Mouse (Mus musculus): Measurements from ENCODE around the gene Cacng4. TPM values are rescaled to one million over a fixed set of nuclear protein-coding genes. Genes with fewer than 3 reads are reported as not detected.

The Cacng4 gene
- polyA plus RNA-seq, 1 experiment from 2014 or later: 30.0 TPM

- Histone ChIP-seq H3K27ac (ENCODE audit: low read depth, low read length) (no peak overlapping the region), H3K4me1 (ENCODE audit: control insufficient read depth, insufficient read depth, low read length) (no peaks in the 10 kb centered on the region), H3K9me3 (ENCODE audit: control insufficient read depth, low read length) (no peaks in the 10 kb centered on the region), H3K9ac (ENCODE audit: low read length) (no peak overlapping the region), H3K27me3 (ENCODE audit: control insufficient read depth, insufficient read depth, low read length) (no peaks in the 10 kb centered on the region), H3K36me3 (ENCODE audit: control insufficient read depth, insufficient read depth, low read length) (peaks cover 4% of the 10 kb centered on the region), H3K4me3 (ENCODE audit: low read depth, low read length) (no peak overlapping the region), H3K4me2 (ENCODE audit: low read depth) (no peak overlapping the region)
- DNase-seq (ENCODE audit: low spot score) (no peak), ATAC-seq (ENCODE audit: insufficient read depth, low FRiP score, low TSS enrichment) (no peak)
- 83% methylated on average over 6 of the region's 6 CpGs for WGBS
These were observed 56.5 kb downstream of the Cacng4 start for GRCm38 (mm10) chr11:107737886-107738285.

- 86% methylated on average over 7 of the region's 7 CpGs for WGBS
- Histone ChIP-seq H3K4me3 (ENCODE audit: low read depth, low read length) (no peak overlapping the region), H3K9ac (ENCODE audit: low read length) (no peak overlapping the region), H3K27ac (ENCODE audit: low read depth, low read length) (no peak overlapping the region), H3K9me3 (ENCODE audit: control insufficient read depth, low read length) (no peaks in the 10 kb centered on the region), H3K4me1 (ENCODE audit: control insufficient read depth, insufficient read depth, low read length) (no peaks in the 10 kb centered on the region), H3K36me3 (ENCODE audit: control insufficient read depth, insufficient read depth, low read length) (peaks cover 4% of the 10 kb centered on the region), H3K4me2 (ENCODE audit: low read depth) (no peak overlapping the region), H3K27me3 (ENCODE audit: control insufficient read depth, insufficient read depth, low read length) (no peaks in the 10 kb centered on the region)
- ATAC-seq (ENCODE audit: insufficient read depth, low FRiP score, low TSS enrichment) (no peak), DNase-seq (ENCODE audit: low spot score) (no peak)
These were observed 60.2 kb downstream of the Cacng4 start for GRCm38 (mm10) chr11:107734133-107734532.

- Histone ChIP-seq H3K4me3 (ENCODE audit: low read depth, low read length) (no peak overlapping the region), H3K4me1 (ENCODE audit: control insufficient read depth, insufficient read depth, low read length) (no peaks in the 10 kb centered on the region), H3K9ac (ENCODE audit: low read length) (no peak overlapping the region), H3K27me3 (ENCODE audit: control insufficient read depth, insufficient read depth, low read length) (no peaks in the 10 kb centered on the region), H3K36me3 (ENCODE audit: control insufficient read depth, insufficient read depth, low read length) (peaks cover 4% of the 10 kb centered on the region), H3K9me3 (ENCODE audit: control insufficient read depth, low read length) (no peaks in the 10 kb centered on the region), H3K27ac (ENCODE audit: low read depth, low read length) (no peak overlapping the region), H3K4me2 (ENCODE audit: low read depth) (no peak overlapping the region)
- DNase-seq (ENCODE audit: low spot score) (no peak), ATAC-seq (ENCODE audit: insufficient read depth, low FRiP score, low TSS enrichment) (no peak)
- 79% methylated on average over 5 of the region's 5 CpGs for WGBS
These were observed 62.9 kb downstream of the Cacng4 start for GRCm38 (mm10) chr11:107731498-107731897.

GRCm38 (mm10) chr11:107730940-107731339, 63.4 kb downstream of the Cacng4 start:
- Histone ChIP-seq H3K4me1 (ENCODE audit: control insufficient read depth, insufficient read depth, low read length) (no peaks in the 10 kb centered on the region), H3K27me3 (ENCODE audit: control insufficient read depth, insufficient read depth, low read length) (no peaks in the 10 kb centered on the region), H3K36me3 (ENCODE audit: control insufficient read depth, insufficient read depth, low read length) (peaks cover 4% of the 10 kb centered on the region), H3K4me3 (ENCODE audit: low read depth, low read length) (no peak overlapping the region), H3K4me2 (ENCODE audit: low read depth) (no peak overlapping the region), H3K9me3 (ENCODE audit: control insufficient read depth, low read length) (no peaks in the 10 kb centered on the region), H3K9ac (ENCODE audit: low read length) (no peak overlapping the region), H3K27ac (ENCODE audit: low read depth, low read length) (no peak overlapping the region)
- DNase-seq (ENCODE audit: low spot score): no peak
- WGBS: 84% methylated on average over 4 of the region's 4 CpGs
- ATAC-seq (ENCODE audit: insufficient read depth, low FRiP score, low TSS enrichment): no peak

GRCm38 (mm10) chr11:107729141-107729540, 65.2 kb downstream of the Cacng4 start:
- Histone ChIP-seq H3K9ac (ENCODE audit: low read length) (no peak overlapping the region), H3K27me3 (ENCODE audit: control insufficient read depth, insufficient read depth, low read length) (no peaks in the 10 kb centered on the region), H3K4me2 (ENCODE audit: low read depth) (no peak overlapping the region), H3K9me3 (ENCODE audit: control insufficient read depth, low read length) (no peaks in the 10 kb centered on the region), H3K36me3 (ENCODE audit: control insufficient read depth, insufficient read depth, low read length) (no peaks in the 10 kb centered on the region; the same call in 1 of the 2 replicates), H3K4me3 (ENCODE audit: low read depth, low read length) (no peak overlapping the region), H3K27ac (ENCODE audit: low read depth, low read length) (no peak overlapping the region), H3K4me1 (ENCODE audit: control insufficient read depth, insufficient read depth, low read length) (no peaks in the 10 kb centered on the region)
- ATAC-seq (ENCODE audit: insufficient read depth, low FRiP score, low TSS enrichment) (no peak), DNase-seq (ENCODE audit: low spot score) (no peak)
- 81% methylated on average over 7 of the region's 7 CpGs for WGBS

GRCm38 (mm10) chr11:107728073-107728863, 66.1 kb downstream of the Cacng4 start:
- Histone ChIP-seq H3K27me3 (ENCODE audit: control insufficient read depth, insufficient read depth, low read length) (no peaks in the 10 kb centered on the region), H3K9ac (ENCODE audit: low read length) (no peak overlapping the region), H3K27ac (ENCODE audit: low read depth, low read length) (no peak overlapping the region), H3K36me3 (ENCODE audit: control insufficient read depth, insufficient read depth, low read length) (no peaks in the 10 kb centered on the region; the same call in 1 of the 2 replicates), H3K9me3 (ENCODE audit: control insufficient read depth, low read length) (no peaks in the 10 kb centered on the region), H3K4me3 (ENCODE audit: low read depth, low read length) (no peak overlapping the region), H3K4me1 (ENCODE audit: control insufficient read depth, insufficient read depth, low read length) (no peaks in the 10 kb centered on the region), H3K4me2 (ENCODE audit: low read depth) (no peak overlapping the region)
- DNase-seq (ENCODE audit: low spot score) (no peak), ATAC-seq (ENCODE audit: insufficient read depth, low FRiP score, low TSS enrichment) (no peak)
- 87% methylated on average over 13 of the region's 13 CpGs for WGBS

- no peak for ATAC-seq (ENCODE audit: insufficient read depth, low FRiP score, low TSS enrichment)
- no peak overlapping the region for H3K4me2 ChIP-seq (ENCODE audit: low read depth)
- no peaks in the 10 kb centered on the region for H3K9me3 ChIP-seq (ENCODE audit: control insufficient read depth, low read length)
- no peak overlapping the region for H3K4me3 ChIP-seq (ENCODE audit: low read depth, low read length)
- H3K36me3 ChIP-seq (ENCODE audit: control insufficient read depth, insufficient read depth, low read length): no peaks in the 10 kb centered on the region
- 93% methylated on average over 8 of the region's 8 CpGs for WGBS
- H3K9ac ChIP-seq (ENCODE audit: low read length): no peak overlapping the region
- DNase-seq (ENCODE audit: low spot score): no peak
- H3K4me1 ChIP-seq (ENCODE audit: control insufficient read depth, insufficient read depth, low read length): no peaks in the 10 kb centered on the region
- H3K27me3 ChIP-seq (ENCODE audit: control insufficient read depth, insufficient read depth, low read length): no peaks in the 10 kb centered on the region
- no peak overlapping the region for H3K27ac ChIP-seq (ENCODE audit: low read depth, low read length)
These were observed 69.8 kb downstream of the Cacng4 start for GRCm38 (mm10) chr11:107724603-107725002.

GRCm38 (mm10) chr11:107721057-107721456, 73.3 kb downstream of the Cacng4 start:
- Histone ChIP-seq H3K4me2 (ENCODE audit: low read depth) (no peak overlapping the region), H3K9me3 (ENCODE audit: control insufficient read depth, low read length) (no peaks in the 10 kb centered on the region), H3K4me1 (ENCODE audit: control insufficient read depth, insufficient read depth, low read length) (no peaks in the 10 kb centered on the region), H3K36me3 (ENCODE audit: control insufficient read depth, insufficient read depth, low read length) (no peaks in the 10 kb centered on the region), H3K9ac (ENCODE audit: low read length) (no peak overlapping the region), H3K4me3 (ENCODE audit: low read depth, low read length) (no peak overlapping the region), H3K27ac (ENCODE audit: low read depth, low read length) (no peak overlapping the region), H3K27me3 (ENCODE audit: control insufficient read depth, insufficient read depth, low read length) (no peaks in the 10 kb centered on the region)
- no peak for DNase-seq (ENCODE audit: low spot score)
- ATAC-seq (ENCODE audit: insufficient read depth, low FRiP score, low TSS enrichment): no peak
- 87% methylated on average over 7 of the region's 7 CpGs for WGBS
